Mouse (Mus musculus): ENCODE measurements at regions not wholly inside any gene's neighbourhood (a gene's known extent, or its start where the extent isn't known, plus 50 kb on each side); places are given as distances from the start of the nearest gene placed in this dataset.

- no peak for DNase-seq (ENCODE audit: low read depth, low spot score)
Observed at GRCm38 (mm10) chr12:9261662-9262061, 231.9 kb downstream of the Ttc32 start.

- DNase-seq (ENCODE audit: low read depth, low spot score), result no peak
Observed at GRCm38 (mm10) chr12:9266221-9266620, 236.4 kb downstream of the Ttc32 start.

GRCm38 (mm10) chr12:9271484-9271883 is 241.7 kb downstream of the Ttc32 start:
- DNase-seq (ENCODE audit: low read depth, low spot score), result no peak

- no peak for DNase-seq (ENCODE audit: low read depth, low spot score)
Observed at GRCm38 (mm10) chr12:9274181-9274580, 244.4 kb downstream of the Ttc32 start.

GRCm38 (mm10) chr12:9275697-9276096 is 245.9 kb downstream of the Ttc32 start:
- no peak for DNase-seq (ENCODE audit: low read depth, low spot score)

- DNase-seq (ENCODE audit: low read depth, low spot score), result no peak
Observed at GRCm38 (mm10) chr12:9278735-9279134, 248.9 kb downstream of the Ttc32 start.

- no peak for DNase-seq (ENCODE audit: low read depth, low spot score)
Observed at GRCm38 (mm10) chr12:9279893-9280605, 250.3 kb downstream of the Ttc32 start.

GRCm38 (mm10) chr12:9287271-9287670 is 257.5 kb downstream of the Ttc32 start:
- no peak for DNase-seq (ENCODE audit: low read depth, low spot score)

- DNase-seq (ENCODE audit: low read depth, low spot score), result no peak
Observed at GRCm38 (mm10) chr12:9292656-9293055, 262.9 kb downstream of the Ttc32 start.

GRCm38 (mm10) chr12:9295211-9295610 is 265.4 kb downstream of the Ttc32 start:
- no peak for DNase-seq (ENCODE audit: low read depth, low spot score)

GRCm38 (mm10) chr12:9298848-9299655 is 269.3 kb downstream of the Ttc32 start:
- no peak for DNase-seq (ENCODE audit: low read depth, low spot score)

GRCm38 (mm10) chr12:9304146-9304545 is 265.8 kb upstream of the Osr1 start:
- no peak for DNase-seq (ENCODE audit: low read depth, low spot score)

- no peak for DNase-seq (ENCODE audit: low read depth, low spot score)
Observed at GRCm38 (mm10) chr12:9337891-9338672, 231.8 kb upstream of the Osr1 start.

GRCm38 (mm10) chr12:9338801-9339231 is 231.1 kb upstream of the Osr1 start:
- DNase-seq (ENCODE audit: low read depth, low spot score), result peak; percentile 45

GRCm38 (mm10) chr12:9340769-9341168 is 229.1 kb upstream of the Osr1 start:
- no peak for DNase-seq (ENCODE audit: low read depth, low spot score)

- DNase-seq (ENCODE audit: low read depth, low spot score), result no peak
Observed at GRCm38 (mm10) chr12:9345359-9345758, 224.6 kb upstream of the Osr1 start.

GRCm38 (mm10) chr12:9355512-9355911 is 214.4 kb upstream of the Osr1 start:
- no peak for DNase-seq (ENCODE audit: low read depth, low spot score)

- no peak for DNase-seq (ENCODE audit: low read depth, low spot score)
Observed at GRCm38 (mm10) chr12:9357856-9358255, 212.1 kb upstream of the Osr1 start.

- no peak for DNase-seq (ENCODE audit: low read depth, low spot score)
Observed at GRCm38 (mm10) chr12:9358872-9359271, 211.0 kb upstream of the Osr1 start.

- DNase-seq (ENCODE audit: low read depth, low spot score), result no peak
Observed at GRCm38 (mm10) chr12:9365931-9366330, 204.0 kb upstream of the Osr1 start.

GRCm38 (mm10) chr12:9368682-9369081 is 201.2 kb upstream of the Osr1 start:
- DNase-seq (ENCODE audit: low read depth, low spot score), result peak; percentile 22

GRCm38 (mm10) chr12:9401956-9402355 is 168.0 kb upstream of the Osr1 start:
- DNase-seq (ENCODE audit: low read depth, low spot score), result no peak

Measured in embryo, embryonic 11.5 days (tissue).